Mouse (Mus musculus): ENCODE measurements around the gene Bbip1.

DNA sequence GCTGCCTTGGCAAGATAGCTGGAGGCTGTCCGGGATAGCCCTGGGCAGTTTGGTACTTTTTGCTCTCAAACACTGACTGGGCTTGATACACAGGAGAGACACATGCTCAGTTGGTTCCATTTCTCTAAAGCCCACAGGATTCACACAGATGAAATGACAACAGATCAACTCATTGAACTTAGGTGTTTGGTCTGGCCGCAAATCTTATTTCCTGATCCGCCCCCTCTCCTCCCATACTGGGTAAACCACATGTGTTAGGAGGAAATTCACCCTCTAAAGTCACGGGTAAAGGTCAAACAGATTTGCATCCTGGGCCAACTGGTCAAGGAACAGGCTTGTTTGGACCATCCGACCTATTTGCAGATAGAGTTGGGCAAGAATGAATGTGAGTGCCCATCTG, 54.9 kb downstream of the Bbip1 start:
- TF ChIP-seq POLR2A (IDR thresholded peaks at IDR 0.05; ENCODE audit: low read depth, low read length), result no peak
- no peak for TF ChIP-seq CTCF (IDR thresholded peaks at IDR 0.05; ENCODE audit: borderline replicate concordance, insufficient read depth, low read length)
